Mouse (Mus musculus) CH12.LX (cell line): ENCODE measurements around the gene Agap3.

Source experiments
- EP300 ChIP-seq: IDR thresholded peaks from 2 replicates; pipeline ENCODE4 v1.6.1; 2011; ENCODE audit warnings: low read length, improper control_type of control experiment
- GABPA ChIP-seq: IDR thresholded peaks from 2 replicates; pipeline ENCODE4 v1.6.1; 2012; ENCODE audit warnings: low read depth, low read length, improper control_type of control experiment, inconsistent platforms; ENCODE audit not compliant: insufficient replicate concordance

DNA sequence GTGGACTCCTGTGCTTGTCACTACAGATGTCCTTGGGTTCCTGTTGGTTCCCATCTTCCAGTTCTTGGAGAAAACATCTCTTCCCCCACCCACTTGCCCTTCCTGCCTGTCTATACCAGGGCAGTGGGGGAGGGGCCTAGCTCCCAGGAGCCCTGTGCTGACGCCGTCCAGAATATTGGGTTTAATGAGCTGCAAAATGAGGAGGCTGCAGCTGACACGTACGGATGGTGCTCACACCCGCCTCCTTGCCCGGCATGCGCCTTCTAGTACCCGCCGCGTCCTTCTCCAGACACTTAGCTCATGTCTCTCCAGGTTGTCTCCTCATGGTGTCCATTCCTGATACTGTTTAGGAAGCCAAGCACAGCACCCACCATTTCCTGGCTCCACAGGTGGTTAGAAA is 47.1 kb downstream of the Agap3 start:
- no peak for TF ChIP-seq GABPA
- no peak for TF ChIP-seq EP300
